Mouse (Mus musculus): Measurements from ENCODE around the gene Otud7a. TPM values are rescaled to one million over a fixed set of nuclear protein-coding genes. Genes with fewer than 3 reads are reported as not detected.

Otud7a gene
- polyA plus RNA-seq, 1 experiment: not detected

GRCm38 (mm10) chr7:63768398-63769029, 324.0 kb downstream of the Otud7a start:
- TF ChIP-seq GATA1 (IDR thresholded peaks at IDR 0.05; ENCODE audit: low read length): no peak

GRCm38 (mm10) chr7:63773268-63773667, 328.7 kb downstream of the Otud7a start:
- TF ChIP-seq GATA1 (IDR thresholded peaks at IDR 0.05; ENCODE audit: low read length): no peak

GRCm38 (mm10) chr7:63774291-63774690, 329.7 kb downstream of the Otud7a start:
- no peak for TF ChIP-seq GATA1 (IDR thresholded peaks at IDR 0.05; ENCODE audit: low read length)

GRCm38 (mm10) chr7:63777328-63777727, 332.8 kb downstream of the Otud7a start:
- TF ChIP-seq GATA1 (IDR thresholded peaks at IDR 0.05; ENCODE audit: low read length): no peak

GRCm38 (mm10) chr7:63780821-63781220, 336.3 kb downstream of the Otud7a start:
- no peak for TF ChIP-seq GATA1 (IDR thresholded peaks at IDR 0.05; ENCODE audit: low read length)

GRCm38 (mm10) chr7:63789743-63790142, 345.2 kb downstream of the Otud7a start:
- TF ChIP-seq GATA1 (IDR thresholded peaks at IDR 0.05; ENCODE audit: low read length): no peak

GRCm38 (mm10) chr7:63796001-63796632, 351.6 kb downstream of the Otud7a start:
- TF ChIP-seq GATA1 (IDR thresholded peaks at IDR 0.05; ENCODE audit: low read length): no peak

GRCm38 (mm10) chr7:63798446-63798845, 353.9 kb downstream of the Otud7a start:
- no peak for TF ChIP-seq GATA1 (IDR thresholded peaks at IDR 0.05; ENCODE audit: low read length)

GRCm38 (mm10) chr7:63799304-63799703, 354.8 kb downstream of the Otud7a start:
- TF ChIP-seq GATA1 (IDR thresholded peaks at IDR 0.05; ENCODE audit: low read length): no peak

- no peak for TF ChIP-seq GATA1 (IDR thresholded peaks at IDR 0.05; ENCODE audit: low read length)
These were observed 358.2 kb downstream of the Otud7a start for GRCm38 (mm10) chr7:63802751-63803150.

Other genes with a start within 250 kb of the Otud7a start
- gene Chrna7, start 232.2 kb upstream of the Otud7a start, polyA plus RNA-seq (2012): not detected in 2 replicates

All from G1E-ER4 (cell line).